Mouse (Mus musculus): Measurements from ENCODE around the gene Gm6710. TPM values are rescaled to one million over a fixed set of nuclear protein-coding genes. Genes with fewer than 3 reads are reported as not detected.
"Not testable (repeated sequence)": the region's sequence is repeated elsewhere in the genome, so short reads cannot be mapped to it uniquely, and the experiment has no call there.

Gm6710 gene
- total RNA-seq (2014; rRNA removed) (2.7 and 7.0 TPM in 2 replicates), polyA plus RNA-seq (2012; rRNA removed) (0.11 and 1.0 TPM in 2 replicates)

- H3K9ac ChIP-seq (ENCODE audit: low read depth, low read length); DNase-seq (ENCODE audit: extremely low read depth, low read depth, low spot score); H3K36me3 ChIP-seq (ENCODE audit: control insufficient read depth, insufficient read depth, low read length); H3K27me3 ChIP-seq (ENCODE audit: control insufficient read depth, insufficient read depth, low read length); H3K4me1 ChIP-seq (ENCODE audit: control insufficient read depth, insufficient read depth, low read length); H3K79me2 ChIP-seq (ENCODE audit: control insufficient read depth, insufficient read depth, low read length); H3K27ac ChIP-seq (replicated peaks; ENCODE audit: insufficient read depth, low read depth, low read length); H3K4me3 ChIP-seq (ENCODE audit: insufficient read depth, low read depth, low read length): not testable (repeated sequence)
- no CpG with 5 or more reads among the region's 7 CpGs for WGBS
Observed at GRCm38 (mm10) chr2:175869024-175869423, at the start of gene Gm6710. Gene Gm6710, plus strand, starts transcription at chr2:175869219.

Other genes with a start within 250 kb of the Gm6710 start
- not detected in 2 replicates for gene Gm11007, start 225.2 kb upstream of the Gm6710 start, total RNA-seq (2014; rRNA removed)
- gene Gm11007, start 225.2 kb upstream of the Gm6710 start, polyA plus RNA-seq (2012; rRNA removed): not detected in 2 replicates
- gene Zfp969, start 165.6 kb upstream of the Gm6710 start, total RNA-seq (2014; rRNA removed): not detected in 2 replicates
- 1.6 and 1.8 TPM in 2 replicates for gene Zfp969, start 165.6 kb upstream of the Gm6710 start, polyA plus RNA-seq (2012; rRNA removed)
- gene Gm2007, start 127.7 kb upstream of the Gm6710 start, total RNA-seq (2014; rRNA removed): not detected in 2 replicates
- not detected in 2 replicates for gene Gm2007, start 127.7 kb upstream of the Gm6710 start, polyA plus RNA-seq (2012; rRNA removed)
- gene Gm14288, start 68.1 kb upstream of the Gm6710 start, total RNA-seq (2014; rRNA removed): 2.0 and 4.8 TPM in 2 replicates
- gene Gm14288, start 68.1 kb upstream of the Gm6710 start, polyA plus RNA-seq (2012; rRNA removed): 0.46 and 1.9 TPM in 2 replicates
- 6.8 and 7.9 TPM in 2 replicates for gene Zfp966, start 61.9 kb downstream of the Gm6710 start, total RNA-seq (2014; rRNA removed)
- 0.15 and 0.17 TPM in 2 replicates for gene Zfp966, start 61.9 kb downstream of the Gm6710 start, polyA plus RNA-seq (2012; rRNA removed)
- 5.1 and 6.1 TPM in 2 replicates for gene Gm2026, start 96.1 kb downstream of the Gm6710 start, total RNA-seq (2014; rRNA removed)
- 0.32 TPM in 1 of 2 replicates, not detected in the other for gene Gm2026, start 96.1 kb downstream of the Gm6710 start, polyA plus RNA-seq (2012; rRNA removed)